Mouse (Mus musculus) mouse trophoblast stem cell (cell line): ENCODE measurements around the gene Lrrd1.
"Not testable (repeated sequence)": the region's sequence is repeated elsewhere in the genome, so short reads cannot be mapped to it uniquely, and the experiment has no call there.

Experiments used
- in situ Hi-C, 2 experiments: fragments of 300-500 bp; cut with MseI, MboI; formaldehyde crosslinking; loops; 2 replicates in 1 of 2; 3 replicates in 1 of 2; pipeline ENCODE4 v1.15.1; 2025

Lrrd1 gene

GRCm38 (mm10) chr5:3845026-3845425 lies at the start of gene Lrrd1:
Gene Lrrd1, plus strand, starts transcription at chr5:3845173.
- in situ Hi-C loops, result no loop called here

GRCm38 (mm10) chr5:3797101-3797500 lies 47.9 kb upstream of the Lrrd1 start:
- in situ Hi-C loops, result not testable (repeated sequence)

- in situ Hi-C loops, result not testable (repeated sequence)
These were observed 46.3 kb upstream of the Lrrd1 start for GRCm38 (mm10) chr5:3798656-3799055.

GRCm38 (mm10) chr5:3800041-3800440 lies 44.9 kb upstream of the Lrrd1 start:
- in situ Hi-C loops, result no loop called here

GRCm38 (mm10) chr5:3800881-3801280 lies 44.1 kb upstream of the Lrrd1 start:
- in situ Hi-C loops, result no loop called here

- in situ Hi-C loops, result no loop called here
These were observed 43.1 kb upstream of the Lrrd1 start for GRCm38 (mm10) chr5:3801672-3802432.

- in situ Hi-C loops, result no loop called here
These were observed 42.3 kb upstream of the Lrrd1 start, which contains the start of the genes Ankib1 and Krit1 for GRCm38 (mm10) chr5:3802433-3803291. Gene Ankib1, minus strand, starts transcription at chr5:3802925. Gene Krit1, plus strand, starts transcription at chr5:3803184.

GRCm38 (mm10) chr5:3803292-3804165 lies 41.4 kb upstream of the Lrrd1 start:
- in situ Hi-C loops, result no loop called here

- in situ Hi-C loops, result no loop called here
These were observed 36.5 kb upstream of the Lrrd1 start for GRCm38 (mm10) chr5:3808472-3808871.

GRCm38 (mm10) chr5:3834107-3834506 lies 10.9 kb upstream of the Lrrd1 start:
- in situ Hi-C loops, result no loop called here

- in situ Hi-C loops, result no loop called here
These were observed 25.2 kb downstream of the Lrrd1 start for GRCm38 (mm10) chr5:3870161-3870560.

GRCm38 (mm10) chr5:3872348-3872747 lies 27.4 kb downstream of the Lrrd1 start:
- in situ Hi-C loops, result no loop called here

GRCm38 (mm10) chr5:3873485-3873884 lies 28.5 kb downstream of the Lrrd1 start:
- in situ Hi-C loops, result no loop called here

- in situ Hi-C loops, result not testable (repeated sequence)
These were observed 41.9 kb downstream of the Lrrd1 start for GRCm38 (mm10) chr5:3886862-3887261.

GRCm38 (mm10) chr5:3889201-3889600 lies 44.2 kb downstream of the Lrrd1 start:
- in situ Hi-C loops, result no loop called here

GRCm38 (mm10) chr5:3893459-3894293 lies 48.7 kb downstream of the Lrrd1 start, which contains the start of gene Mterf1a:
Gene Mterf1a, minus strand, starts transcription at chr5:3893933.
- in situ Hi-C loops, result loop anchor here (5.0 kb wide), 1 partner anchor 299 kb away; the partner anchor contains the start of gene Mterf1b (in 2 of the 2)

- in situ Hi-C loops, result loop anchor here (5.0 kb wide), 1 partner anchor 298 kb away; the partner anchor contains the start of gene Mterf1b (in 2 of the 2)
These were observed 49.3 kb downstream of the Lrrd1 start for GRCm38 (mm10) chr5:3894294-3894619.

- in situ Hi-C loops, result no loop called here
These were observed 60.5 kb downstream of the Lrrd1 start for GRCm38 (mm10) chr5:3905471-3905870.
